ENCODE assay signal across 9 mouse cellular contexts in genomic region chr11:3456354-3456753, GRCm38 (mm10). TPM values are rescaled to one million over a fixed set of nuclear protein-coding genes. Genes with fewer than 3 reads are reported as not detected.
A peak's percentile ranks its signal among the peaks of the same experiment; 100 is the strongest.
DNase-seq lines count a peak whose midpoint lies in the region; ATAC-seq and TF ChIP-seq lines count a peak whose summit lies in the region.
"Had no signal": no experiment of that assay in that cellular context is flagged by ENCODE, and none has a peak within 500 bp of the region (broad histone marks: within the 10 kb centered on the region; RNA-seq: fewer than 3 reads in every experiment).

No protein-coding gene starts in this region.

- peak; percentile 91 for TF ChIP-seq CTCF in liver, embryonic 14.5 days (IDR thresholded peaks at IDR 0.05; ENCODE audit: low read depth)

- H3K36me3 ChIP-seq in liver, embryonic 14.5 days (replicated peaks; ENCODE audit: control insufficient read depth, insufficient read depth, low read depth): no peaks in the 10 kb centered on the region

- H3K27me3 ChIP-seq in liver, embryonic 14.5 days (ENCODE audit: control insufficient read depth, insufficient read depth, low read length): no peaks in the 10 kb centered on the region

- no peak overlapping the region for H3K27ac ChIP-seq in liver, embryonic 14.5 days

- no peak overlapping the region for H3K9ac ChIP-seq in liver, embryonic 14.5 days (replicated peaks)

- no peak overlapping the region for H3K4me2 ChIP-seq in liver, embryonic 14.5 days (ENCODE audit: low read depth)

- no peak overlapping the region for H3K4me3 ChIP-seq in liver, embryonic 14.5 days (ENCODE audit: insufficient read depth in 1 of 2, low read depth in 2 of 2, low read length in 2 of 2)

- ATAC-seq in liver, embryonic 14.5 days (ENCODE audit: insufficient read depth): no peak
- no peak for ATAC-seq in erythroblast, adult 5-6 weeks (replicated peaks; ENCODE audit: low FRiP score, poor library complexity, severe bottlenecking)

- TF ChIP-seq EP300 in liver, embryonic 14.5 days (IDR thresholded peaks at IDR 0.05; ENCODE audit: low read depth): no peak

- 9% methylated on average over 1 of the region's 1 CpGs for WGBS in liver, embryonic 14.5 days (ENCODE audit: insufficient replicate concordance)

- peaks cover 0 to 14% of the 10 kb centered on the region in 2 experiments; a peak in 3 of 4 replicates for H3K4me1 ChIP-seq in liver, embryonic 14.5 days (replicated peaks; ENCODE audit: control insufficient read depth in 2 of 2, insufficient read depth in 2 of 2, low read length in 1 of 2)

- peak; percentile 27 for DNase-seq in ovary, postnatal 10 days (ENCODE audit: low spot score)
- no peak for DNase-seq in ovary, adult 18-20 months (ENCODE audit: low spot score)
- DNase-seq in adrenal gland, adult 2 months: peak; percentile 53
- DNase-seq in embryo, embryonic 11 days: peak; percentile 58
- peak; percentile 56 to 82 for DNase-seq in kidney, adult 8-10 months
- DNase-seq in liver, embryonic 14.5 days (ENCODE audit: low read depth in 3 of 3, low spot score in 3 of 3): peak in 1 of 3 experiments; percentile 34
- DNase-seq in right cerebral cortex, postnatal 36 days (ENCODE audit: low spot score in 2 of 2): peak; percentile 47 to 61

- H3K9me3 ChIP-seq in liver, embryonic 14.5 days (ENCODE audit: control insufficient read depth, low read length): no peaks in the 10 kb centered on the region

RNA-seq across cellular contexts. Expression of gene Rnf185, which starts 4.2 kb away (rescaled TPM):
- total RNA-seq in adrenal gland, adult 2 months (2021): 10 to 100 TPM; 33.5 to 36.8 TPM
- 23.0 and 33.2 TPM in 2 replicates for polyA plus RNA-seq in adrenal gland, adult 2 months (2012; rRNA removed)
- 5.0 and 5.5 TPM in 2 replicates for polyA plus RNA-seq in liver, embryonic 14.5 days (2012; rRNA removed)
- 8.5 and 9.2 TPM in 2 replicates for polyA plus RNA-seq in liver, embryonic 14.5 days (2014; fragmentation: Nextera tagmentation; extraction: Ambion mirVana)
- total RNA-seq in erythroblast, adult 5-6 weeks (2015; ENCODE audit: low replicate concordance): 2.7 and 6.3 TPM in 2 replicates
- 3.2 and 3.6 TPM in 2 replicates for total RNA-seq in erythroblast, adult 5-6 weeks (2017; ENCODE audit: low replicate concordance)

RNA-seq across cellular contexts. Expression of gene Pla2g3, which starts 31.7 kb away (rescaled TPM):
- total RNA-seq in adrenal gland, adult 2 months (2021): under 1 TPM in 1 of 2 experiments, not detected in 1; 0.14 TPM
- polyA plus RNA-seq in adrenal gland, adult 2 months (2012; rRNA removed): 0.52 and 0.65 TPM in 2 replicates
- polyA plus RNA-seq in liver, embryonic 14.5 days (2012; rRNA removed): 0.06 and 0.11 TPM in 2 replicates
- 0.04 and 0.13 TPM in 2 replicates for polyA plus RNA-seq in liver, embryonic 14.5 days (2014; fragmentation: Nextera tagmentation; extraction: Ambion mirVana)
- not detected in 2 replicates for total RNA-seq in erythroblast, adult 5-6 weeks (2015; ENCODE audit: low replicate concordance)
- total RNA-seq in erythroblast, adult 5-6 weeks (2017; ENCODE audit: low replicate concordance): 0.28 TPM in 1 of 2 replicates, not detected in the other
- total RNA-seq: hematopoietic stem cell, adult 5-6 weeks had no signal

RNA-seq across cellular contexts. Expression of gene Limk2, which starts 47.4 kb away (rescaled TPM):
- 10 to 100 TPM; 21.3 to 21.7 TPM for total RNA-seq in adrenal gland, adult 2 months (2021)
- polyA plus RNA-seq in adrenal gland, adult 2 months (2012; rRNA removed): 30.2 and 40.2 TPM in 2 replicates
- polyA plus RNA-seq in liver, embryonic 14.5 days (2012; rRNA removed): 7.1 and 7.4 TPM in 2 replicates
- polyA plus RNA-seq in liver, embryonic 14.5 days (2014; fragmentation: Nextera tagmentation; extraction: Ambion mirVana): 7.0 and 9.5 TPM in 2 replicates
- total RNA-seq in erythroblast, adult 5-6 weeks (2015; ENCODE audit: low replicate concordance): 4.2 and 4.4 TPM in 2 replicates
- 6.4 and 9.7 TPM in 2 replicates for total RNA-seq in erythroblast, adult 5-6 weeks (2017; ENCODE audit: low replicate concordance)

RNA-seq across cellular contexts. Expression of gene Inpp5j, which starts 48.3 kb away (rescaled TPM):
- 1 to 10 TPM in 1 of 2 experiments, under 1 TPM in 1; 0.72 to 1.8 TPM for total RNA-seq in adrenal gland, adult 2 months (2021)
- 1.8 and 2.6 TPM in 2 replicates for polyA plus RNA-seq in adrenal gland, adult 2 months (2012; rRNA removed)
- 0.23 and 0.31 TPM in 2 replicates for polyA plus RNA-seq in liver, embryonic 14.5 days (2012; rRNA removed)
- polyA plus RNA-seq in liver, embryonic 14.5 days (2014; fragmentation: Nextera tagmentation; extraction: Ambion mirVana): 0.27 and 0.38 TPM in 2 replicates
- 0.38 and 2.5 TPM in 2 replicates for total RNA-seq in erythroblast, adult 5-6 weeks (2015; ENCODE audit: low replicate concordance)
- total RNA-seq in erythroblast, adult 5-6 weeks (2017; ENCODE audit: low replicate concordance): 0.34 and 0.42 TPM in 2 replicates
- total RNA-seq: hematopoietic stem cell, adult 5-6 weeks had no signal

RNA-seq across cellular contexts. Expression of gene Selenom, which starts 58.1 kb away (rescaled TPM):
- total RNA-seq in adrenal gland, adult 2 months (2021): 10 to 100 TPM; 31.7 to 54.5 TPM
- 89.0 and 131 TPM in 2 replicates for polyA plus RNA-seq in adrenal gland, adult 2 months (2012; rRNA removed)
- 8.5 and 12.2 TPM in 2 replicates for polyA plus RNA-seq in liver, embryonic 14.5 days (2012; rRNA removed)
- polyA plus RNA-seq in liver, embryonic 14.5 days (2014; fragmentation: Nextera tagmentation; extraction: Ambion mirVana): 9.4 and 10.3 TPM in 2 replicates
- not detected in 2 replicates for total RNA-seq in erythroblast, adult 5-6 weeks (2015; ENCODE audit: low replicate concordance)
- total RNA-seq in erythroblast, adult 5-6 weeks (2017; ENCODE audit: low replicate concordance): 1.5 TPM in 1 of 2 replicates, not detected in the other

Comparison
In these comparisons a context has a peak if more than half of its experiments do, and no peak if none do; other contexts are left out.
1. RNA of gene Rnf185, which starts 4.2 kb away (total RNA-seq): 33.5 to 36.8 TPM in adrenal gland, adult 2 months; 2.7 to 6.3 TPM in erythroblast, adult 5-6 weeks; every median in the first group is over 4 times any median in the second.